Mouse (Mus musculus) midbrain, postnatal 0 days (tissue): ENCODE data around the gene Fgf18. TPM values are rescaled to one million over a fixed set of nuclear protein-coding genes. Genes with fewer than 3 reads are reported as not detected.
A peak's percentile ranks its signal among the peaks of the same experiment; 100 is the strongest.

Experiments
- ATAC-seq: fragments of 200-750 bp; cut with Nextera tagmentation; 2 replicates; pipeline ENCODE4 v1.8.0; 2017; ENCODE audit warnings: moderate number of reproducible peaks, mild to moderate bottlenecking, moderate TSS enrichment, moderate library complexity; ENCODE audit not compliant: low FRiP score
- DNase-seq: peaks from one replicate; pipeline ENCODE4 v3.0.0-alpha.2; 2015; ENCODE audit warnings: low spot score
- H3K27ac ChIP-seq: fragments of 300-500 bp; sonication (generic); 2 replicates; pipeline ENCODE4 v1.5.1; 2014; ENCODE audit warnings: low read depth, mild to moderate bottlenecking, low read length, mixed read lengths
- H3K27me3 ChIP-seq: fragments of 300-500 bp; sonication (generic); 2 replicates; pipeline ENCODE4 v1.6.1; 2014; ENCODE audit warnings: low read length, control low read depth, mixed read lengths; ENCODE audit not compliant: insufficient read depth
- H3K36me3 ChIP-seq: fragments of 300-500 bp; sonication (generic); 2 replicates; pipeline ENCODE4 v1.6.1; 2014; ENCODE audit warnings: low read length, control low read depth, mixed read lengths; ENCODE audit not compliant: insufficient read depth
- H3K4me1 ChIP-seq: fragments of 300-500 bp; sonication (generic); 2 replicates; pipeline ENCODE4 v1.6.1; 2014; ENCODE audit warnings: mild to moderate bottlenecking, control low read depth, antibody characterized with exemption, low read length, mixed read lengths; ENCODE audit not compliant: insufficient read depth
- H3K4me2 ChIP-seq: fragments of 300-500 bp; sonication (generic); 2 replicates; pipeline ENCODE4 v1.6.1; 2014; ENCODE audit warnings: low read depth, mild to moderate bottlenecking, low read length, mixed read lengths; ENCODE audit not compliant: poor library complexity, severe bottlenecking
- H3K4me3 ChIP-seq: fragments of 300-500 bp; sonication (generic); 2 replicates; pipeline ENCODE4 v1.5.1; 2014; ENCODE audit warnings: low read depth, mild to moderate bottlenecking, low read length, moderate library complexity
- H3K9ac ChIP-seq: fragments of 300-500 bp; sonication (generic); replicated peaks from 2 replicates; pipeline ENCODE4 v1.6.1; 2014; ENCODE audit warnings: mild to moderate bottlenecking, low read length, moderate library complexity, mixed read lengths; ENCODE audit not compliant: poor library complexity, severe bottlenecking
- H3K9me3 ChIP-seq: fragments of 300-500 bp; sonication (generic); 2 replicates; pipeline ENCODE4 v1.6.1; 2016; ENCODE audit warnings: low read length, control low read depth
- CTCF ChIP-seq: IDR thresholded peaks from 2 replicates; pipeline ENCODE4 v1.5.1; 2016; ENCODE audit warnings: antibody characterized with exemption, mild to moderate bottlenecking
- WGBS: fragments of 180-500 bp; shearing (Covaris S2); extraction: QIAGEN DNeasy Blood & Tissue Kit; methylation state at CpG from one replicate; pipeline ENCODE4 v1.1.7; 2014; 5-methylcytosine and 5-hydroxymethylcytosine counted together
- polyA plus RNA-seq: library from polyadenylated mRNA; unstranded; fragments of >200 nt; fragmentation: Nextera tagmentation; extraction: Ambion mirVana; gene quantifications from 2 replicates; pipeline ENCODE4 v1.2.1, GENCODE M21; 2015
- total RNA-seq: library from RNA; depleted of rRNA; stranded (reverse); fragments of >200 nt; gene quantifications from 2 replicates; pipeline ENCODE4 v1.2.3, GENCODE M21; 2014

Fgf18 gene
- total and polyA plus RNA-seq, 2 experiments from 2014 or later = 6.5 to 6.7 TPM

- ATAC-seq = no peak
- Histone ChIP-seq H3K36me3 (no peaks in the 10 kb centered on the region), H3K4me3 (no peak overlapping the region), H3K27ac (no peak overlapping the region), H3K9me3 (no peaks in the 10 kb centered on the region), H3K9ac (no peak overlapping the region), H3K27me3 (no peaks in the 10 kb centered on the region), H3K4me1 (no peaks in the 10 kb centered on the region), H3K4me2 (no peak overlapping the region)
- TF ChIP-seq CTCF = no peak
- DNase-seq = peak; percentile 31
- WGBS = 71% methylated on average over 6 of the region's 6 CpGs
Observed at GRCm38 (mm10) chr11:33089856-33090255, 57.3 kb downstream of the Fgf18 start.

- no peak for TF ChIP-seq CTCF
- no peak overlapping the region for H3K4me3 ChIP-seq
Observed at GRCm38 (mm10) chr11:33088181-33088580, 59.0 kb downstream of the Fgf18 start.

GRCm38 (mm10) chr11:33086046-33086445, 61.2 kb downstream of the Fgf18 start:
- Histone ChIP-seq H3K9ac (no peak overlapping the region), H3K4me1 (no peaks in the 10 kb centered on the region), H3K27ac (no peak overlapping the region), H3K4me3 (no peak overlapping the region), H3K27me3 (no peaks in the 10 kb centered on the region), H3K36me3 (no peaks in the 10 kb centered on the region), H3K4me2 (no peak overlapping the region), H3K9me3 (no peaks in the 10 kb centered on the region)
- DNase-seq (no peak), ATAC-seq (no peak)
- WGBS = 88% methylated on average over 1 of the region's 1 CpGs
- TF ChIP-seq CTCF = no peak

More at GRCm38 (mm10) chr11:33088181-33088580, 59.0 kb downstream of the Fgf18 start:
- Histone ChIP-seq H3K4me2 (no peak overlapping the region), H3K9ac (no peak overlapping the region), H3K27me3 (no peaks in the 10 kb centered on the region), H3K27ac (no peak overlapping the region), H3K4me1 (no peaks in the 10 kb centered on the region), H3K9me3 (no peaks in the 10 kb centered on the region), H3K36me3 (no peaks in the 10 kb centered on the region)
- ATAC-seq (no peak), DNase-seq (no peak)
- WGBS = 26% methylated on average over 1 of the region's 1 CpGs

GRCm38 (mm10) chr11:33085514-33085913, 61.7 kb downstream of the Fgf18 start:
- Histone ChIP-seq H3K27me3 (no peaks in the 10 kb centered on the region), H3K27ac (no peak overlapping the region), H3K9me3 (no peaks in the 10 kb centered on the region), H3K9ac (no peak overlapping the region), H3K4me1 (no peaks in the 10 kb centered on the region), H3K36me3 (no peaks in the 10 kb centered on the region), H3K4me2 (no peak overlapping the region), H3K4me3 (no peak overlapping the region)
- WGBS = 89% methylated on average over 4 of the region's 4 CpGs
- no peak for ATAC-seq
- no peak for TF ChIP-seq CTCF
- DNase-seq = no peak

- WGBS = 91% methylated on average over 3 of the region's 3 CpGs
- no peaks in the 10 kb centered on the region for H3K27me3 ChIP-seq
- no peaks in the 10 kb centered on the region for H3K9me3 ChIP-seq
- H3K4me1 ChIP-seq = no peaks in the 10 kb centered on the region
- no peak overlapping the region for H3K9ac ChIP-seq
- ATAC-seq (no peak), DNase-seq (no peak)
- H3K36me3 ChIP-seq = no peaks in the 10 kb centered on the region
- H3K27ac ChIP-seq = no peak overlapping the region
- no peak overlapping the region for H3K4me3 ChIP-seq
- H3K4me2 ChIP-seq = no peak overlapping the region
- no peak for TF ChIP-seq CTCF
Observed at GRCm38 (mm10) chr11:33085054-33085453, 62.1 kb downstream of the Fgf18 start.

- no peak for TF ChIP-seq CTCF
- Histone ChIP-seq H3K9ac (no peak overlapping the region), H3K4me1 (no peaks in the 10 kb centered on the region), H3K4me2 (no peak overlapping the region), H3K27ac (no peak overlapping the region), H3K27me3 (no peaks in the 10 kb centered on the region), H3K9me3 (no peaks in the 10 kb centered on the region), H3K4me3 (no peak overlapping the region), H3K36me3 (no peaks in the 10 kb centered on the region)
- no peak for ATAC-seq
- DNase-seq = no peak
- WGBS = 83% methylated on average over 2 of the region's 2 CpGs
Observed at GRCm38 (mm10) chr11:33084041-33084440, 63.2 kb downstream of the Fgf18 start.
